Mouse (Mus musculus): ENCODE results near the gene Hmcn2. TPM values are rescaled to one million over a fixed set of nuclear protein-coding genes. Genes with fewer than 3 reads are reported as not detected.

Hmcn2 gene
- polyA plus RNA-seq, 1 experiment, result 16.8 TPM

DNA sequence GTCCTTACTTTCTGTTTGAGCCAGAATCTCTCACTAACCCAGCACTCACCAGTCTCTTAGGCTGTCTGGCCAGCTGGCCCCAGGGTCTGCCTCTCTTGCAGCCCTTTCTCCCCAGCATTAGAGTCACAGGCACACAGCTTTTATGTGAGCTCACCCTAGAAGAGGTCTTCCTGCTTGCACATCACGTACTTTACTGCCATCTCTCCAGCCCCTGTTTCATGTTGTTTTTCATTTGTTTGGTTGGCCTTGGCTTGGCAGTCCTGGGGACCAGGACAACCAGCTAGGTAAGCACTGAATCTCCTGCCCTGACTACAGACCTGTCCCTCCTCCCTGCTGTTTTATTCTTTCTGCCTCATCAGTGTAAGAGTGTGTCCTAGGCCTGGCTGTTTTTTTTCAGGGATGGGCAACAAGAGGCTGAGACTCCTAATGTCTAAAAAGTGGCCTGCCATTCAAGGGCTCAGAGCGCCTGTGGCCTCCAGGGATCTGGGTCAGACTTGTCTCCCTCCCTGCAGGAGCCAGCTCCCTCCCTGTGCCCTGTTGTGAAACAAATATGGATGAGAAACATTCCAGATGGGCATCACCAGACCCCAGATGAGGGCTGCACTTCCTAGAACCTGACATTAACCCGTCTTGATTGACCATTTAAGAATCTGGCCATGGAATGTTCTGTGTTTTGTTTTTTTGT lies 134.7 kb downstream of the Hmcn2 start:
- Histone ChIP-seq H3K4me3 (replicated peaks; ENCODE audit: extremely low read depth, low read depth, low read length) (no peak overlapping the region), H3K4me1 (ENCODE audit: control insufficient read depth, insufficient read depth, low read length) (peaks cover under 1% of the 10 kb centered on the region; the same call in 1 of the 2 replicates)
- no peak for TF ChIP-seq CTCF (IDR thresholded peaks at IDR 0.05; ENCODE audit: insufficient read depth, low read length)
- TF ChIP-seq POLR2A (IDR thresholded peaks at IDR 0.05; ENCODE audit: borderline replicate concordance, extremely low read depth, low read depth, low read length), result no peak
- 68% methylated on average over 3 of the region's 3 CpGs for WGBS
- no peak for DNase-seq

DNA sequence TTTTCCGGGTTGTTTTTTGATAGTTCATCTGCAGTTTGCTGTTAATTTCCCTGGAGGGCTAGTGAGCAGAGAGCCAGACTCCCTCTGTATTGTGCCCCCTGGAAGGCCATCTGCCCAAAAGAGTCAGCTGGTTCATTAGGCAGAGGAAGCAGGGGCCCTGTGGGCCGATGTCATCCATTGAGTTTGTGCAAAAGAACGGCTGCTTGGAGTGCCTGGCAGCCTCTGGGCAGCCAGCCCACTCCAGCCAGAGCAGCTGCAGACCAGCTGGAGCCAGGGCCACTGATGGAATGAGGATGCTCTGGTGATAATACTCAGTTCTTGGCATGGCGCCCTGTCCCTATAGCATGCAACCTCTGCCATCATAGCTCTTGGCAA lies 135.2 kb downstream of the Hmcn2 start:
- no peak for DNase-seq
- Histone ChIP-seq H3K4me3 (replicated peaks; ENCODE audit: extremely low read depth, low read depth, low read length) (no peak overlapping the region), H3K4me1 (ENCODE audit: control insufficient read depth, insufficient read depth, low read length) (peaks cover 3% of the 10 kb centered on the region; the same call in 1 of the 2 replicates)
- WGBS, result 26% methylated on average over 4 of the region's 4 CpGs
- TF ChIP-seq CTCF (IDR thresholded peaks at IDR 0.05; ENCODE audit: insufficient read depth, low read length) (no peak), POLR2A (IDR thresholded peaks at IDR 0.05; ENCODE audit: borderline replicate concordance, extremely low read depth, low read depth, low read length) (no peak)

DNA sequence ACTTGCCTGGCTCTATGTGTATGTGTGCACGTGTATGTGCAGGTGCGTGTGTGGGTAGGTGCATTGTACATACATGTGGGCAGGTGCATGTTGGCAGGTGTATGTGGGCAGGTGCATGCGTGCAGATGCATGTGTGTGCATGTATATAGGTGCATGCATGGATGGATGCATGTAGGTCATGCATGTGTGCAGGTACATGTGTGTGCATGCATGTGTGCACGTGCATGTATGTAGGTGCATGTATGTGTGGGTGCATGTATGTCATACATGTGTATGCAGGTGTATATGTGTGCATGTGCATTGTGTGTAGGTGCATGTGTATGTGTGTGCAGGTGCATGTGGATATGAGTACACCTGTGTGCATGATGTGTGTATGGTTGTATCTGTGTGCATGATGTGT lies 135.7 kb downstream of the Hmcn2 start:
- Histone ChIP-seq H3K4me1 (ENCODE audit: control insufficient read depth, insufficient read depth, low read length) (peaks cover 3% of the 10 kb centered on the region; the same call in 1 of the 2 replicates), H3K4me3 (replicated peaks; ENCODE audit: extremely low read depth, low read depth, low read length) (no peak overlapping the region)
- DNase-seq, result no peak
- 87% methylated on average over 4 of the region's 4 CpGs for WGBS
- TF ChIP-seq POLR2A (IDR thresholded peaks at IDR 0.05; ENCODE audit: borderline replicate concordance, extremely low read depth, low read depth, low read length), result no peak
- TF ChIP-seq CTCF (IDR thresholded peaks at IDR 0.05; ENCODE audit: insufficient read depth, low read length), result no peak

DNA sequence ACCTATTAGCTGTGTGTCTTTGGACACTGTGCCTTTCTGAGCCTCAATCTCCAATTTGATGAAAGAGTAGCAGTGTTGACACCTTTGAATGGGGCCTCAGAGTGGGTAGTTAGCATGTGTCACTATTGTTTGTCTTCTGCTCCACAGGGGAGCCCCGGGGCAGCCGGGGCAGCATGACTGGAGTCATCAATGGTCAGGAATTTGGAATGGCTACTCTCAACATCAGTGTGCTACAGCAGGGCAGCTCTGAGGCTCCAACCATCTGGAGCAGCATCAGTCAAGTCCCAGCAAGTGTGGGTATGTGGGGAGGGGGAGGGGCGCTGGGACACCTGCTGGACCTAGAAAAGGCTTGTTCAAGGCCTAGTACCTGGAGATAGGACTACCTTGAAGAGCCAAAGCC lies 136.4 kb downstream of the Hmcn2 start:
- Histone ChIP-seq H3K4me1 (ENCODE audit: control insufficient read depth, insufficient read depth, low read length) (peaks cover 3% of the 10 kb centered on the region; the same call in 1 of the 2 replicates), H3K4me3 (replicated peaks; ENCODE audit: extremely low read depth, low read depth, low read length) (no peak overlapping the region)
- TF ChIP-seq CTCF (IDR thresholded peaks at IDR 0.05; ENCODE audit: insufficient read depth, low read length) (no peak), POLR2A (IDR thresholded peaks at IDR 0.05; ENCODE audit: borderline replicate concordance, extremely low read depth, low read depth, low read length) (no peak)
- 59% methylated on average over 3 of the region's 3 CpGs for WGBS
- no peak for DNase-seq

DNA sequence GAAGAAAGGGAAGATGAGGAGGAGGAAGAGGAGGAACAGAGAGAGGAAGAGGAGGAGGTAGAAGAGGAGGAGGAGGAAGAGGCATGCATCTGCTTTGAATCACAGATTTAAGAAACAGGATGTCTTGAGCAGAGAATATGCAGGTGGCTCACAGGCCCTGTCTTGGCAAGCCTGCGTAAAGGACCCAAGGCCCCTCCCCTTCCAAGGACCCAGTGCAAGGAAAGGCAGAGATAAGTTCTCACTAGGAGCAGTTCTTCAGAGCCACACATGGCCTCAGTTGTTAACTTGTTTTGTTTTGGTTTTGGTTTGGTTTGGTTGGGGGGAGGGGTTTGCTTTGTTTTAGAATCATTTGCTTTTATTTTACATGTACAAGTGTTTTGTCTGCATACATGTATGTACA lies 137.3 kb downstream of the Hmcn2 start:
- peaks cover 3% of the 10 kb centered on the region; the same call in 1 of the 2 replicates for H3K4me1 ChIP-seq (ENCODE audit: control insufficient read depth, insufficient read depth, low read length)
- TF ChIP-seq CTCF (IDR thresholded peaks at IDR 0.05; ENCODE audit: insufficient read depth, low read length) (no peak), POLR2A (IDR thresholded peaks at IDR 0.05; ENCODE audit: borderline replicate concordance, extremely low read depth, low read depth, low read length) (no peak)
- WGBS, result 48% methylated on average over 1 of the region's 1 CpGs
- no peak overlapping the region for H3K4me3 ChIP-seq (replicated peaks; ENCODE audit: extremely low read depth, low read depth, low read length)
- no peak for DNase-seq

DNA sequence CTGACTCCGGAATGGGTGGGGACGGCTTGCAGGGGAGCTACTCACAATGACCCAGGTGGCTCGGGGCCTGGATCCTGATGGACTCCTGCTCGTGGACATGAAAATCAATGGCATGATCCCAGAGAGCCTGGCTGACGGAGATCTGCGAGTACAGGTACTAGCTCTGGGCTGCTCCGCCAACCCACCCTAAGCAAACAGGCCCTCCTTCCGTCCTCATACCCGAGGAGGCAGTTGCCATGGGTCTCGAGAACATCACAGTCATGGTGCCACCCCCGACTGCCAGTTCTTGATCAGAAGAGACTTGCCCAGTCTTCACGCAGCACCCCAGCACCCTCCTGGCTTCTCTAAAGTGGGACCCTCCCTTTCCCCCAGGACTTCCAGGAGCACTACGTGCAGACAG lies 138.8 kb downstream of the Hmcn2 start:
- WGBS, result 76% methylated on average over 13 of the region's 13 CpGs
- TF ChIP-seq POLR2A (IDR thresholded peaks at IDR 0.05; ENCODE audit: borderline replicate concordance, extremely low read depth, low read depth, low read length) (no peak), CTCF (IDR thresholded peaks at IDR 0.05; ENCODE audit: insufficient read depth, low read length) (no peak)
- no peak overlapping the region for H3K4me3 ChIP-seq (replicated peaks; ENCODE audit: extremely low read depth, low read depth, low read length)
- peaks cover 3% of the 10 kb centered on the region; the same call in 1 of the 2 replicates for H3K4me1 ChIP-seq (ENCODE audit: control insufficient read depth, insufficient read depth, low read length)
- no peak for DNase-seq

DNA sequence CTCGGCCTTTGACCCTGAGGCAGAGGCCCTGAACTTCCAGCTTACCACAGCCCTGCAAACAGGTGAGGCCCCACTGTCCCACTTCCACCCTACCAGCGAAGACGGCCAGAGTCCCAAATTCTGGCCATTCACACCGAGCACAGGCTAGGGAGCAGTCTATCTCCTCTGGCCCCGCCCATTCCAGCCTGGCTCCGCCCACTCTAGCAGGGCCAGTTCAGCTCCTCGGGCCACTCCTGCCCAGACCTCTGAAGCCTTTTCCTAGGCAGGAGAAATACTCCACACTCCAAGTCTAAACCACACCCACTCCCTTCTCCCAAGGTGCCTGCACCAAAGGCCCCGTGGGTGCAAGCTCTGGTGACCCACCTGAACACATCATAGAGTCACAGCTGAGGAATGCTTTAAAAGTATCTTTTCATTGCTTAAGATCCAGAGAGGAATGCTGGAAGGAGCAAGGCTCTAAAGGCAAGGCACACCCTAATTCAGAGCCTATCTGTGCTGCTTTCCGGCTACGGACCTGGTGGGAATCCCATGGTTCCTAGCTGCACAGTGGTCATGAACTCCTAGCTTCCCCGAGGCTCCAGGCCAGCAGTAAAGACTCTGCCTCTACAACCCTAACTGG lies 139.5 kb downstream of the Hmcn2 start:
- peak; percentile 57 for DNase-seq
- Histone ChIP-seq H3K4me3 (replicated peaks; ENCODE audit: extremely low read depth, low read depth, low read length) (no peak overlapping the region), H3K4me1 (ENCODE audit: control insufficient read depth, insufficient read depth, low read length) (peaks cover 3% of the 10 kb centered on the region; the same call in 1 of the 2 replicates)
- 40% methylated on average over 11 of the region's 11 CpGs for WGBS
- no peak for TF ChIP-seq CTCF (IDR thresholded peaks at IDR 0.05; ENCODE audit: insufficient read depth, low read length)
- TF ChIP-seq POLR2A (IDR thresholded peaks at IDR 0.05; ENCODE audit: borderline replicate concordance, extremely low read depth, low read depth, low read length), result no peak

DNA sequence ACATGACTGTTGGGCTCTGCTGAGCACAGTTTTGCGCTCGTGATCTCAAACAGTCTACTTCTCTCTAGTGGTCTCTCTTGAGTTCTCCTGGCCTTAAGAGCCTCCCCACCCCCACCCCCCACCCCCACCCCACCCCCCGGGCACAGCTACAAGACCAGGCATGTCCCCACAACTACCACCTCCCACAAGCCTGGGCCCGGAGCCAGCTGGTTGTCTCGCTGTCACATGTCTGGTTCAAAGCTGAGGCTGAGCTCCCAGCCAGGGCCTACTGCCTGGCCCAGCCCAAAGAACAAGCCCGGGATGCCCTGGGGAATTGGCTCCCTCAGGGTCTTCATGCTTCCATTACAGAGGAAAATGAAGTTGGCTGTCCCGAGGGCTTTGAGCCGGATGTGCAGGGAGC lies 140.1 kb downstream of the Hmcn2 start:
- DNase-seq, result no peak
- no peak for TF ChIP-seq POLR2A (IDR thresholded peaks at IDR 0.05; ENCODE audit: borderline replicate concordance, extremely low read depth, low read depth, low read length)
- TF ChIP-seq CTCF (IDR thresholded peaks at IDR 0.05; ENCODE audit: insufficient read depth, low read length), result no peak
- peaks cover 3% of the 10 kb centered on the region; the same call in 1 of the 2 replicates for H3K4me1 ChIP-seq (ENCODE audit: control insufficient read depth, insufficient read depth, low read length)
- H3K4me3 ChIP-seq (replicated peaks; ENCODE audit: extremely low read depth, low read depth, low read length), result no peak overlapping the region
- 43% methylated on average over 8 of the region's 8 CpGs for whole genome bisulfite sequencing

DNA sequence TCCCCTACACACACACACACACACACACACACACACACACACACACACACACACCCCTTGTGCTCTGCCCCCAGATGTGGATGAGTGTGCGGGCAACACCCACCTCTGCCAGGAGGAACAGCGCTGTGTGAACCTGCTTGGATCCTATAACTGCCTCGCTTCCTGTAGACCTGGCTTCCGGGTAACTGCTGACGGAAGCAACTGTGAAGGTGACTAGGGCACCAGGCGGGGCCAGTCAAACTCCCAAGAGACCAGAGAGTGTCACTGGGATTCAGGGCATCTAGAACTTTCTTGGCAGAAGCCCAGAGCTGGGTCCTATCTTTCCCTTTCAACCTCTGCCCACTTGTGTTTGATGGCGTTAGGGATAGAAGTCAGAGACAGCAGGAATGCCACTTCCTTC lies 141.2 kb downstream of the Hmcn2 start:
- TF ChIP-seq POLR2A (IDR thresholded peaks at IDR 0.05; ENCODE audit: borderline replicate concordance, extremely low read depth, low read depth, low read length) (no peak), CTCF (IDR thresholded peaks at IDR 0.05; ENCODE audit: insufficient read depth, low read length) (no peak)
- Histone ChIP-seq H3K4me3 (replicated peaks; ENCODE audit: extremely low read depth, low read depth, low read length) (no peak overlapping the region), H3K4me1 (ENCODE audit: control insufficient read depth, insufficient read depth, low read length) (peaks cover 7% of the 10 kb centered on the region)
- WGBS, result 78% methylated on average over 7 of the region's 7 CpGs
- no peak for DNase-seq

DNA sequence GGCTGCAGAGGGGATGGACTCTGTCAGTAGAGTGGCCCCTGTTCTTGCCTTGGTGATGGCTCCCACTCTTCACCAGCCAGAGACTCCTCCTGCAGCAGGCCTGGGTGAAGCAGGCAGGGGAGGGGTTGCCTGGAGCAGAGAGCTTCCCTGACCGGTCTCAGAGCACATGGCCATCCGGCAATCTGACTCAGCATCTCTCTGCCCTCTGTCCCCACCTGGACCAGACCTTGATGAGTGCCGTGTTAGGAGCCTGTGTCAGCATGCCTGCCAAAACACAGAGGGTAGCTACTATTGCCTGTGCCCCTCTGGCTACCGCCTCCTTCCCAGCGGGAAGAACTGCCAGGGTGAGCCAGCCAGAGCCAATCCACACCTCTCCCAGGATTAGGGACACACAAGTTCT lies 144.2 kb downstream of the Hmcn2 start:
- DNase-seq, result no peak
- WGBS, result 61% methylated on average over 5 of the region's 5 CpGs
- Histone ChIP-seq H3K4me3 (replicated peaks; ENCODE audit: extremely low read depth, low read depth, low read length) (no peak overlapping the region), H3K4me1 (ENCODE audit: control insufficient read depth, insufficient read depth, low read length) (peaks cover 8% of the 10 kb centered on the region)
- TF ChIP-seq CTCF (IDR thresholded peaks at IDR 0.05; ENCODE audit: insufficient read depth, low read length) (no peak), POLR2A (IDR thresholded peaks at IDR 0.05; ENCODE audit: borderline replicate concordance, extremely low read depth, low read depth, low read length) (no peak)

All from lung, adult 2 months (tissue).